Mouse (Mus musculus) heart, adult 2 months (tissue): ENCODE data around the gene 4930404H24Rik. TPM values are rescaled to one million over a fixed set of nuclear protein-coding genes. Genes with fewer than 3 reads are reported as not detected.

Source experiments
- DNase-seq, 2 experiments: peaks; one replicate each; pipeline ENCODE4 v3.0.0; 2021
- H3K27ac ChIP-seq: fragments of 200-600 bp; 2 replicates; pipeline ENCODE4 v1.8.1; 2022
- H3K27me3 ChIP-seq: fragments of 200-500 bp; 2 replicates; pipeline ENCODE4 v1.6.1; 2012; ENCODE audit warnings: mild to moderate bottlenecking, low read length, inconsistent platforms, mixed read lengths; ENCODE audit not compliant: control insufficient read depth, insufficient read depth
- H3K36me3 ChIP-seq: fragments of 200-500 bp; 2 replicates; pipeline ENCODE4 v1.6.1; 2012; ENCODE audit warnings: low read length, inconsistent platforms; ENCODE audit not compliant: control insufficient read depth, insufficient read depth
- H3K4me1 ChIP-seq: fragments of 200-500 bp; 2 replicates; pipeline ENCODE4 v1.6.1; 2011; ENCODE audit warnings: low read length; ENCODE audit not compliant: control insufficient read depth, insufficient read depth
- H3K4me3 ChIP-seq: fragments of 200-600 bp; 2 replicates; pipeline ENCODE4 v1.8.1; 2022
- H3K79me2 ChIP-seq: fragments of 200-500 bp; replicated peaks from 2 replicates; pipeline ENCODE4 v1.6.1; 2012; ENCODE audit warnings: mild to moderate bottlenecking, inconsistent platforms, low read length, moderate library complexity, mixed read lengths; ENCODE audit not compliant: control insufficient read depth, insufficient read depth
- H3K9ac ChIP-seq: fragments of 200-500 bp; 2 replicates; pipeline ENCODE4 v1.6.1; 2012; ENCODE audit warnings: low read depth, mild to moderate bottlenecking, control low read depth, inconsistent platforms, low read length, mixed read lengths
- CTCF ChIP-seq: fragments of 200-600 bp; IDR thresholded peaks from 2 replicates; pipeline ENCODE4 v1.8.1; 2022; ENCODE audit warnings: antibody characterized with exemption, mild to moderate bottlenecking, moderate library complexity
- EP300 ChIP-seq: fragments of 200-500 bp; IDR thresholded peaks from 2 replicates; pipeline ENCODE4 v1.6.1; 2011; ENCODE audit warnings: low read depth, low read length, control low read depth; ENCODE audit not compliant: insufficient read depth
- POLR2A ChIP-seq: fragments of 200-500 bp; IDR thresholded peaks from 2 replicates; pipeline ENCODE4 v1.6.1; 2011; ENCODE audit warnings: mild to moderate bottlenecking, low read depth, low read length, control low read depth; ENCODE audit not compliant: insufficient read depth
- WGBS: fragments of 180-500 bp; shearing (Covaris S2); methylation state at CpG from one replicate; pipeline ENCODE4 v1.1.7; 2018; 5-methylcytosine and 5-hydroxymethylcytosine counted together
- intact Hi-C: fragments of 180-260 bp; cut with DNase I; formaldehyde crosslinking; loops from one replicate; pipeline ENCODE4 v1.15.1; 2025
- polyA plus RNA-seq: library from polyadenylated mRNA; depleted of rRNA; stranded (reverse); fragments of >200 nt; gene quantifications from 2 replicates; pipeline ENCODE4 v1.2.3, GENCODE M21; 2012
- total RNA-seq, 2 experiments: library from RNA; stranded (reverse); gene quantifications; 2 replicates each; pipeline ENCODE4 v1.2.3; 2021

4930404H24Rik gene
- total and polyA plus RNA-seq, 3 experiments, result not detected

DNA sequence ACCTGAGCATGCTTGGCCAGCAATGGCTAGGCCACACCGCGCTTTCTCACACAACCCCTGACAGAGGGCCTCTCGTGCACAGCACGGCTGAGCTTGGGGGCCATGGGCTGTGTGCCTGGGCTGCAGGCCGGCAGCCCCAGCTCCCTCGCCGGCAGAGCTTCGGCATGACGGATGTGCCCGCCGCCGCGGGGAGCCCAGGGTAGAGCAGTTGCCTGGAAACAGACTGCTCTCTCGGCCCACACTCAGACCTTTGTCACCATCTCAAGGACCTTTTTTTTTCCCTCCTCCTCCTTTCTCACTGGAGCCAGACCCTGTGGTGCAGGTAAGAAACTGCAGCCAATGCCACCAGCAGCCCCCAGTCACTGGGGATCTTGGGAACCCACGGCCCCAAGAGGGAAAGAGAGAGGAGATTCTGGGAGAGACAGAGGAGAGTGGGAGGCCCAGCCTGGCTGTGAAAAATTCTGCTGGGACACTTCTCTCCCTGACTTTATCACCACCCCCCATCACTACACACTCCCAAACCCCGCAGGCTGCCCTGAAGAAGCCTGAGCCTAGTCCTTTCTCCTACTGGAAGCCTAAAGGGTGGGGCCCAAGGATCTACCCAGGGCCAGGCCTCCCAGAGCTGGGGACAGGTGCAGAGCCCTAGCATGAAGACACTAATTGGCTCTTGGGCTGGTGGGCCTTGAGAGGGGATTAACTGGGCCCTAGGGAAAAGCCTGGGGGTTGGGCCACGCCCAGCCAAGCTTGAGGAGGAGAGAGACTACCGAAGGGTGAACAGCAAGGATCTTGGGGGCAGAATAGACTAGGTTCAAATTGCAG, 16.8 kb downstream of the 4930404H24Rik start:
- TF ChIP-seq EP300, result no peak
- no peak for TF ChIP-seq POLR2A
- no peak for TF ChIP-seq CTCF
- no peak for DNase-seq
- Histone ChIP-seq H3K4me3 (no peak overlapping the region), H3K4me1 (no peaks in the 10 kb centered on the region), H3K9ac (no peak overlapping the region), H3K79me2 (no peaks in the 10 kb centered on the region), H3K27ac (no peak overlapping the region), H3K36me3 (no peaks in the 10 kb centered on the region), H3K27me3 (no peaks in the 10 kb centered on the region)
- intact Hi-C loops, result no loop called here
- WGBS, result 43% methylated on average over 18 of the region's 18 CpGs

DNA sequence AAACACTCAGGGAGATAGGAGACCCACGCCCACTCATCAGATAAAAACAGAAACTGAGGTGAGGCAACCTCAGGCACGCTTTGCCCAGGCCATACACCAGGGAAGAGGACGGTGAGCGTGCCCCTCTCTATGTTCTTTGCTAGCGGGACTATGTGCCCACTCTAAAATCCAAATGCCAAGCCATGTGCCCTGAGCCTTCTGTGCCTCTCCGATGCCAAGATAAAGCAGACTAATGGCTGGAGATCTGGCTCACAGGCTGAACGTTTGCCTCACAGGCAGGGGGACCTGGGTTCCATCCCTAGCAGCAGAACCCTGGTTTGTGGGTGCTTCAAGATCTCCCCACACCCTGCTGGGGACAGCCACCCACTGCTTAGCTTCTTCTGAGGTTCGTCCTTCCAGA, 17.5 kb downstream of the 4930404H24Rik start:
- Histone ChIP-seq H3K4me3 (no peak overlapping the region), H3K27ac (no peak overlapping the region), H3K36me3 (no peaks in the 10 kb centered on the region), H3K9ac (no peak overlapping the region), H3K27me3 (no peaks in the 10 kb centered on the region), H3K4me1 (no peaks in the 10 kb centered on the region), H3K79me2 (no peaks in the 10 kb centered on the region)
- intact Hi-C loops, result no loop called here
- 93% methylated on average over 8 of the region's 8 CpGs for WGBS
- DNase-seq, result no peak
- no peak for TF ChIP-seq EP300
- TF ChIP-seq POLR2A, result no peak

DNA sequence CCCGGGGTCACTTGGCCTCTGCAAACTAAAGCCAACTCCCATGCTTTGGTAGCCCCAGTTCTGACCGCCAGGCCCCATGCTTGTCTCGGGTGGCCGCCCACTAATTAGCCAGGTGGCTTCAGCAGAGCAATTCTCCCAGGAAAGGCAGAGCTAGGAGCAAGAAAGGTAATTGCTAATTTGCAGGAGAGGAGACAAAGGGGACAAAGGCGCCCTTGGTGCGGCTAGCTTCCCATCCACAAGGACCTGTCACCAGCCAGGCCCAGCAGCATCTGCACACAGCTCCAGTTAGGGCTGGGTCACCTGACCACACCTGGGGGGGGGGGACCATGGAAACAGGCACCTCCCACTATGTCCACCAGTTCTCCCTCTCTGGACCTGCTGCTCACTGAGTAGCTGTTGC, 19.0 kb downstream of the 4930404H24Rik start:
- Histone ChIP-seq H3K4me1 (no peaks in the 10 kb centered on the region), H3K79me2 (no peaks in the 10 kb centered on the region), H3K9ac (no peak overlapping the region), H3K27me3 (no peaks in the 10 kb centered on the region), H3K4me3 (no peak overlapping the region), H3K36me3 (no peaks in the 10 kb centered on the region), H3K27ac (no peak overlapping the region)
- intact Hi-C loops, result no loop called here
- 82% methylated on average over 6 of the region's 6 CpGs for WGBS
- no peak for TF ChIP-seq EP300
- no peak for TF ChIP-seq CTCF
- no peak for TF ChIP-seq POLR2A
- no peak for DNase-seq

DNA sequence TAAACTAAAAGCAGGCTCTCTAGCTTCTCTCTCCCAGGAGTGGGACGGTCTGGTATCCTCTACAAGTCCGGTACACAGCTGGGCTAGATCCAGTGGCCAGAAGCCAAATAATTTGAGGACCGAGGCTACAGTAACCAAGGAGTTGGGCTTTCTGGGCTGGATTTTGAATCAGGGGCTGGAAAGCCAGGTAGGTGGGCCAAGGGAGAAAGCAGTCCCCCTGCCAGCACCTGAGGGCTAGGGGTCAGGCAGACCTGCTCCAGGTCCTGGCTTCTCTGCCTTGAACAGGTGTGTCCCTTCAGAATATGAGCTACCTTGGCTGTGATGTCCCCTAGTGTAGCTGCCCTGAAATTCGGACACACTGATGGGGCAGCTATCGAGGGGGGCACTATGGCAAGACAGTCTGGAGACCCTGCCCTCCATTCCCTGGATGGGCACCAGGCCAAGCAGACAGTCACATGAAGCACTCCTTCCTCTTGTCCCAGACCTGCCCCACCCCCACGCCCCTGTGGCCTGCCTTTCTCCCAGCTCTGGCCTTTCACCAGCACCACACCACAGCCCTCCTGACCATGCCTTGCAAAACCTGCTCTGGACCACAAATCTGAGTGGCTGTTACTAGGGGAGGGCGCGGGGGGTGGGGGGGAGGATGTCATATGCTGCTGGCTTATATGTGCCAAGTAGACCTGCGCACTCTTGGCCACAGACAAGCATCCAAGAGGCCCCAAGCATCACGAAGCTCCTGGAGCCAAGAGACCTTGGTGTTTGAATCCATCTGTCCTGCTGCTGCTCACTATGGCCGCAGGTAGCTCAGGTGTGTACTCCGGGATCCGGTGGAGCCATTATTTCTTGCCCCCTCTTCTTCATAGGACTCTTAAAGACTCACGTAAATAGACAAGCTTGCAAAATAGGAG, 20.1 kb downstream of the 4930404H24Rik start:
- intact Hi-C loops, result no loop called here

DNA sequence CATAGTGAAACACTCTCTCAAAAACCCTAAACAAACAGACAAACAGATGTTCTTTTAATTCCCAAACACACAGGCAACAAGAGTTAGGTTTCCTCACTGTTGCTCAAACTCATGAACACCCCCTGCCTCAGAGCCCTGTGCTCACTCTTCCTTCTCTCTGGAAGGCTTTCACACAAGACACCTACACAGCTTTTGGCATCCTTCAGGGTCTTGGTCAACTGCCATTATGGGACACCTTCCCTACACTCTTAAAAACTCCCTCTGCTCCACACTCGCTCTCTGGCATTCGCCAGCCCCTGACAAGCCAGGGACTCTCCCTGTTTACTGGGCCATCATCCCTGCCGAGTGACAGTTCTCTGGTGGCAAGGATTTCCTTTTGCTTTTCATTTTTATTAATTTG, 21.4 kb downstream of the 4930404H24Rik start:
- Histone ChIP-seq H3K27me3 (no peaks in the 10 kb centered on the region), H3K4me3 (no peak overlapping the region), H3K36me3 (no peaks in the 10 kb centered on the region), H3K4me1 (no peaks in the 10 kb centered on the region), H3K9ac (no peak overlapping the region), H3K79me2 (no peaks in the 10 kb centered on the region), H3K27ac (no peak overlapping the region)
- TF ChIP-seq POLR2A (no peak), EP300 (no peak), CTCF (no peak)
- WGBS, result 88% methylated on average over 3 of the region's 3 CpGs
- DNase-seq, result no peak
- intact Hi-C loops, result no loop called here

More for the DNA sequence above, 20.1 kb downstream of the 4930404H24Rik start:
- H3K4me1 ChIP-seq, result no peaks in the 10 kb centered on the region
- no peaks in the 10 kb centered on the region for H3K79me2 ChIP-seq
- TF ChIP-seq POLR2A (no peak), EP300 (no peak), CTCF (no peak)
- no peak for DNase-seq
- 70% methylated on average over 14 of the region's 14 CpGs for WGBS
- H3K9ac ChIP-seq, result no peak overlapping the region
- H3K4me3 ChIP-seq, result no peak overlapping the region
- H3K36me3 ChIP-seq, result no peaks in the 10 kb centered on the region
- no peaks in the 10 kb centered on the region for H3K27me3 ChIP-seq
- no peak overlapping the region for H3K27ac ChIP-seq
